Mouse (Mus musculus) spleen, embryonic (tissue): ENCODE results near the gene Olfr1497.
"Not testable (repeated sequence)": the region's sequence is repeated elsewhere in the genome, so short reads cannot be mapped to it uniquely, and the experiment has no call there.

ENCODE experiments used
- CTCF ChIA-PET: fragments of 350-600 bp; sonication (Branson Sonifier 250); formaldehyde crosslinking; loops from one replicate; lab custom pipeline; 2022; lab: Charles Lee

Olfr1497 gene

GRCm38 (mm10) chr19:13798102-13798501 is at the start of gene Olfr1497:
Gene Olfr1497 (minus strand): TSS chr19:13798202.
- CTCF ChIA-PET = no interaction called here

- CTCF ChIA-PET = no interaction called here
These were observed 32.4 kb upstream of the Olfr1497 start, which contains the start of gene Olfr1500 for GRCm38 (mm10) chr19:13830388-13830787. Gene Olfr1500 (minus strand): TSS chr19:13830488.

- CTCF ChIA-PET = no interaction called here
These were observed 30.4 kb upstream of the Olfr1497 start for GRCm38 (mm10) chr19:13828447-13828846.

GRCm38 (mm10) chr19:13820847-13821246 is 22.8 kb upstream of the Olfr1497 start:
- CTCF ChIA-PET = interaction anchor here (0.6 kb wide), 1 partner anchor 10 kb away, joined by 3 read pairs; no protein-coding TSS in a partner anchor

GRCm38 (mm10) chr19:13819347-13819746 is 21.3 kb upstream of the Olfr1497 start, which contains the start of gene Olfr1499:
Gene Olfr1499 (minus strand): TSS chr19:13819447.
- CTCF ChIA-PET = no interaction called here

- CTCF ChIA-PET = no interaction called here
These were observed 20.8 kb upstream of the Olfr1497 start for GRCm38 (mm10) chr19:13818827-13819226.

- CTCF ChIA-PET = no interaction called here
These were observed 14.8 kb upstream of the Olfr1497 start for GRCm38 (mm10) chr19:13812823-13813222.

- CTCF ChIA-PET = not testable (repeated sequence)
These were observed 7.5 kb upstream of the Olfr1497 start for GRCm38 (mm10) chr19:13805486-13805885.

GRCm38 (mm10) chr19:13777578-13777977 is 20.4 kb downstream of the Olfr1497 start, which contains the start of gene Olfr1496:
Gene Olfr1496 (plus strand): TSS chr19:13777878.
- CTCF ChIA-PET = no interaction called here

- CTCF ChIA-PET = no interaction called here
These were observed 29.3 kb downstream of the Olfr1497 start for GRCm38 (mm10) chr19:13768565-13769276.

- CTCF ChIA-PET = no interaction called here
These were observed 33.7 kb downstream of the Olfr1497 start, which contains the start of gene Olfr1495 for GRCm38 (mm10) chr19:13764306-13764705. Gene Olfr1495 (plus strand): TSS chr19:13764606.

- CTCF ChIA-PET = no interaction called here
These were observed 48.6 kb downstream of the Olfr1497 start for GRCm38 (mm10) chr19:13749366-13749765.
